Mouse (Mus musculus) liver, postnatal 0 days (tissue): Measurements from ENCODE around the gene Mboat2.

Source experiments
- CTCF ChIP-seq: sonication (generic); IDR thresholded peaks from 2 replicates; pipeline ENCODE4 v1.5.1; 2016; ENCODE audit warnings: antibody characterized with exemption, low read depth
- EP300 ChIP-seq: IDR thresholded peaks from 2 replicates; pipeline ENCODE4 v1.6.1; 2016; ENCODE audit warnings: antibody characterized with exemption, low read depth, mild to moderate bottlenecking

DNA sequence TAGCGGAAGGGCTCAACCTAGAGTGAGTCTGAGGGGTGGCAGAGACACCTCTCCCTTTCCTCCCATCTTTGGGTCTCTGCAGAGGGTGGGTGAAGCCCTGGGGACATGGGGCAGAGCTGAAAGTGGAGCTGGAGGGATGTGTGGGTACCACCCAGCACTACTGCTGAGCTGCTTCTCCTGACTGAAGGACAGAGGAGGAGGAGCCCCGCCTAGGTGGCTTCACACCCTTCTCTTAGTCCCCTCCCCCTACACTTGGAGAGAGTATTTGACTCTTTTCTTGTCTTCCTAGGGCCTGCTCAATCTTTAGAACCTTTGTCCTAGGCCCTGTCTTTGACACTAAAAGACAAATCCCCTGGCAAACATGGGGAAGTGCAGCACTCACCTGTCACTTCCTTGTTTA, 7.3 kb downstream of the Mboat2 start:
- no peak for TF ChIP-seq CTCF
- no peak for TF ChIP-seq EP300
